Mouse (Mus musculus) forebrain, embryonic 12.5 days (tissue): ENCODE data around the gene Ehhadh. TPM values are rescaled to one million over a fixed set of nuclear protein-coding genes. Genes with fewer than 3 reads are reported as not detected.

Source experiments
- ATAC-seq: fragments of 200-750 bp; cut with Nextera tagmentation; 2 replicates; pipeline ENCODE4 v1.8.0; 2017; ENCODE audit warnings: moderate TSS enrichment; ENCODE audit not compliant: low FRiP score
- H3K27ac ChIP-seq: fragments of 300-500 bp; sonication (generic); 2 replicates; pipeline ENCODE4 v1.5.1; 2016; ENCODE audit warnings: mild to moderate bottlenecking
- H3K27me3 ChIP-seq: fragments of 300-500 bp; sonication (generic); 2 replicates; pipeline ENCODE4 v1.6.1; 2016; ENCODE audit warnings: mild to moderate bottlenecking
- H3K36me3 ChIP-seq: fragments of 300-500 bp; sonication (generic); replicated peaks from 2 replicates; pipeline ENCODE4 v1.6.1; 2016; ENCODE audit warnings: mild to moderate bottlenecking
- H3K4me1 ChIP-seq: fragments of 300-500 bp; sonication (generic); 2 replicates; pipeline ENCODE4 v1.6.1; 2016
- H3K4me2 ChIP-seq: fragments of 300-500 bp; sonication (generic); 2 replicates; pipeline ENCODE4 v1.6.1; 2016; ENCODE audit warnings: mild to moderate bottlenecking, moderate library complexity
- H3K4me3 ChIP-seq: fragments of 300-500 bp; sonication (generic); replicated peaks from 2 replicates; pipeline ENCODE4 v1.5.1; 2016; ENCODE audit warnings: mild to moderate bottlenecking
- H3K9ac ChIP-seq: fragments of 300-500 bp; sonication (generic); 2 replicates; pipeline ENCODE4 v1.6.1; 2016; ENCODE audit warnings: mild to moderate bottlenecking
- H3K9me3 ChIP-seq: fragments of 300-500 bp; sonication (generic); 2 replicates; pipeline ENCODE4 v1.6.1; 2016
- WGBS: fragments of 180-500 bp; shearing (Covaris S2); methylation state at CpG from one replicate; pipeline ENCODE4 v1.1.7; 2016; 5-methylcytosine and 5-hydroxymethylcytosine counted together
- polyA plus RNA-seq: library from polyadenylated mRNA; unstranded; fragments of >200 nt; fragmentation: Nextera tagmentation; extraction: Ambion mirVana; gene quantifications from 2 replicates; pipeline ENCODE4 v1.2.1, GENCODE M21; 2016

The Ehhadh gene
- polyA plus RNA-seq, 1 experiment from 2014 or later, result 1.0 TPM

DNA sequence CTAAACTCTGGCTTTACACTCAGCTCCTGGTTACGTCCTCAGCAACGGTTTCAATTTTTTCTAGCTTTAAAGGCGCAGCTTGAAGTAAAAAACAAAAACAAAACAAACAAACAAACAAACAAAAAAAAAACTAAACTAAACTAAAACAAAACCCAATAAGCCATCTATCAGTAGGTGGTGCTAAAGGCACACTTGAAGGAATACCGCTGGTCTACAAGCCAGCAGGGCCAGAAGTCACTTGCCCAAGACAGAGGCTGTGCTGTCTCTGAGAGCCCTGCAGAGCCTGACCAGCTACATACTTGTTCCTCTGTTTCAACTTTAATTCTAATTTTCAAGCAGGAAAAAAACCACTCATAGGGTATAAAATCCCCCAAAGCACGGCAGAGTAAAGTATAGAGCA lies 17.9 kb downstream of the Ehhadh start:
- WGBS, result 79% methylated on average over 5 of the region's 5 CpGs
- no peaks in the 10 kb centered on the region for H3K4me1 ChIP-seq
- ATAC-seq, result no peak

DNA sequence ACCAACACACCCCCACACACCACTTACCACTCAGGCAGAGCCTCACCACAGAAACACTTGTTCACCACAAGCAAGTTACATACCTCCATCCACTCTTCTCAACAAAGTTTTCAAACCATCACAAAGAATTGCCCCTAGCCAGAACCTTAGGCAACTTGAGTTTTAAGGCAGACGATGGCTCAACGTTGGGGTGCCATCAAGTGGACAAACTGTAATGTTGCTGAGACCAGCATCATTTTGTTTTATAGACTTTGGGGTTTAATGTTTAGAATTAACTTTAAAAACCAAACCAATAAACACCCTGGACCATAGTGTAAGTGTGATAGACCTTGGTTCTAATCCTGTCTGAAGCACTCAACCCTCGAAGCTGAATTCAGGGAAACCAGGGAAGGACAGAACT lies 19.4 kb downstream of the Ehhadh start:
- Histone ChIP-seq H3K9me3 (no peaks in the 10 kb centered on the region), H3K9ac (no peak overlapping the region), H3K4me3 (no peak overlapping the region), H3K36me3 (no peaks in the 10 kb centered on the region), H3K27ac (no peak overlapping the region), H3K4me2 (no peak overlapping the region), H3K27me3 (no peaks in the 10 kb centered on the region), H3K4me1 (no peaks in the 10 kb centered on the region)
- whole genome bisulfite sequencing, result 80% methylated on average over 3 of the region's 3 CpGs
- no peak for ATAC-seq

More for the DNA sequence above, 17.9 kb downstream of the Ehhadh start:
- H3K27me3 ChIP-seq, result no peaks in the 10 kb centered on the region
- H3K36me3 ChIP-seq, result no peaks in the 10 kb centered on the region
- H3K27ac ChIP-seq, result no peak overlapping the region
- no peaks in the 10 kb centered on the region for H3K9me3 ChIP-seq
- H3K4me2 ChIP-seq, result no peak overlapping the region
- H3K9ac ChIP-seq, result no peak overlapping the region
- no peak overlapping the region for H3K4me3 ChIP-seq

DNA sequence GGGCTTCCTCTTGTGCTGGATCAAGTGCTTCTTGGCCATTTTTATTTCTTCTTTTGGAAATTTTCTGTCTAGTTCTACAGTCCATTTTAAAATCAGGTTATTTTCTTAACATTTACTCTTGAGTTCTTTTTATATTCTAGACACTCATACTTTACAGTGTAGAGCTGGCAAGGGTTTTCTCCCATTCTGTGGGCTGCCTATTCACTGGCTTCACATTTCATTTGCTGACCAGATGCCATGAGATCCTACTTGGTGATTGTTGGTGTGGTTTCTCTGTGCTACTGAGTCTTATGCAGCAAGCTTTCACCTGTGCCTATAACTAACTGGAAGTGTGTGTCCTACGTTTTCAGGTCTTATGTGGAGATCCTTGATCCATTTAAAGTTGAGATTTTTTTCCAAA lies 29.2 kb downstream of the Ehhadh start:
- no peak overlapping the region for H3K27ac ChIP-seq
- H3K4me1 ChIP-seq, result no peaks in the 10 kb centered on the region
- H3K4me3 ChIP-seq, result no peak overlapping the region
- no peak overlapping the region for H3K4me2 ChIP-seq
- H3K9me3 ChIP-seq, result no peaks in the 10 kb centered on the region
- no peak overlapping the region for H3K9ac ChIP-seq
- no peaks in the 10 kb centered on the region for H3K36me3 ChIP-seq
- WGBS, result 80% methylated on average over 1 of the region's 1 CpGs
- H3K27me3 ChIP-seq, result no peaks in the 10 kb centered on the region
- no peak for ATAC-seq

DNA sequence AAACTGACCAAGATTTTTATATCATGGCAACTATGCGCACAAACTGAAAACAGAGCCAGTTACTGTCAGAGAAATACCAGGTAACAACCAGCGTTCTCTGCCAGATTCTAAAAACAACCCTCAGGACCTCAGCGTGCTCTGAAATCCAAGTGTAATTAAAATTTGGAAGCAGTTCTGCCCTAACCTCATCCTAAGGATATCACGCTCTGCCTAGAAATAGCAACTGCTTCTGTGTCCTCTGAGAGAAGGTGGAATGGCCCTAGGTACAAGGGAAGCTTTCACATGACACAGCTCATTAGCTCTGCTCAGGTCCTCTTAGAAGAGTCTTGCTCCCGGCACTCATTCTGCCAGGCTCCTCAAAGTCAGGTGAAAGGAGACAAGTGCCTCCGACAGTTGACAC lies 44.2 kb downstream of the Ehhadh start:
- no peak overlapping the region for H3K9ac ChIP-seq
- no peak overlapping the region for H3K4me3 ChIP-seq
- H3K9me3 ChIP-seq, result no peaks in the 10 kb centered on the region
- H3K27ac ChIP-seq, result no peak overlapping the region
- ATAC-seq, result no peak
- 95% methylated on average over 6 of the region's 6 CpGs for WGBS
- H3K36me3 ChIP-seq, result no peaks in the 10 kb centered on the region
- H3K4me1 ChIP-seq, result no peaks in the 10 kb centered on the region
- no peak overlapping the region for H3K4me2 ChIP-seq
- no peaks in the 10 kb centered on the region for H3K27me3 ChIP-seq

DNA sequence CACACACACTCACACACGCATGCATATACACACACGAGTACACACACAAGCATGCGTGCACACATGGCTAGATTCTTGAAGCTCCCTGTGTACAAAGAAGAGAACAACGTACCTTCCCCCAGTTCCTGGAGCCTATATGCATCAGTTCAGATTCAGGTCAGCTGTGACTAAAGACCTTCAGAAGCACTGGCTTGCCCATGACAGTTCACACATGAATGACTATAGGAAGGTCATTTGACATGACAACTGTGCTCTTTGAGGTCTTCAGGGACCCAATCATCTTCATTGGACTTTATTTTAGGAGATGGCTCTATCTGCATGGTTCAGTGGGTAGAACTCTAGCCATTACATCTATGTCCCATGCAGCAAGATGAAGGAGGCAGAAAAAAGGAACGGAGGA lies 44.7 kb downstream of the Ehhadh start:
- Histone ChIP-seq H3K27me3 (no peaks in the 10 kb centered on the region), H3K9me3 (no peaks in the 10 kb centered on the region), H3K4me3 (no peak overlapping the region), H3K36me3 (no peaks in the 10 kb centered on the region), H3K27ac (no peak overlapping the region), H3K9ac (no peak overlapping the region), H3K4me1 (no peaks in the 10 kb centered on the region), H3K4me2 (no peak overlapping the region)
- WGBS, result 90% methylated on average over 5 of the region's 5 CpGs
- no peak for ATAC-seq

DNA sequence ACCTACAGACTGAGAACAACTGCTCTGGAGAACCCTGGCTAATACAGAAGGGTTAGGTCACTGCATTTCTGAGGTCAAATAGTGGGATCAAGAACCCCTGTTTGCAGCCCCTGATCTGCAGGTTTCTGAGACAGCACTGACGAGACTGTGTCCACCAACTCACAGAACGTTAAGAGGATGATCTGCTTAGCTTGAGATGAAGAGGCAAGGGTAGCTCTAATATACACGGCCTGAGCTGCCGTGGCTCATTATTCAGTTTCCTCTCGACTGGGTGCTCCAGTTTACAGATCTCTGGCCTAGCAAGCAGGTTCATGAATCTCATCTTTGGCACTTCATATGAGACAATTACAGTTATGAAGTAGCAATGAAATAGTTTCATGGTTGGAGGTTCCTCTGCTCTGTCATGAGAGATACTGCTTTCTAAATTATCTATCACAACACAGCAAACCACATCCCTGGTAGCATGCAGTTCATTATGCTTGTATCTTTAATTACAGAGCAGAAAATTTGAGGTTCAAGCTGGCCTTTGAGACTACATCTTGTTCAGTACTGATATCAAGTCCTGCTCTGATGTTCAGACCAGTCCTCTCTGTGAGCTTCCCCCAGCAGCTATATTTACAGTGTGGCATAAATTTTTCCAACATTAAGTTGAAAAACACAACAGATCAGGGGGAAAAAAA lies 45.3 kb downstream of the Ehhadh start:
- Histone ChIP-seq H3K4me1 (no peaks in the 10 kb centered on the region), H3K27ac (no peak overlapping the region)
- WGBS, result 85% methylated on average over 5 of the region's 5 CpGs

DNA sequence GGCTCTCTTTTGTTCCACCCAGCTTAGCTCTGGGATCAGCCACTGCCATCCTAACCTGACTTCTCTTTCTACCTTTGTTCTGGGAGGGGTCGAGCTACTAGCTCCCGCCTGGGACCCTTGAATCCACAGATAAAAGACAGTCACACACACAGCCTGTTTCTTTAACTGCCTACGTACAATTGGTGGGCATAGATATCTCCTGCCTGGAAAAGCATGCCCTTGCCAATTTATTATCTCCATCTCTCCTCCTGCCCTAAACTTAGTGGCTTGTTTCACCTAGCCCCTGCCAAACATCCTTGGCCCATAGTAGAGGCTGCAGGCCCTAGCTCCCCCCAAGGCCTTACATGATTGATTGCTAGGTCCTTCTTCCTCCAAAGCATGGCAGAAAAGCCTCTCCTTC lies 46.1 kb downstream of the Ehhadh start:
- Histone ChIP-seq H3K27ac (no peak overlapping the region), H3K4me3 (no peak overlapping the region), H3K4me2 (no peak overlapping the region), H3K9me3 (no peaks in the 10 kb centered on the region), H3K27me3 (no peaks in the 10 kb centered on the region), H3K4me1 (no peaks in the 10 kb centered on the region), H3K36me3 (no peaks in the 10 kb centered on the region), H3K9ac (no peak overlapping the region)
- WGBS, result 79% methylated on average over 3 of the region's 3 CpGs
- ATAC-seq, result no peak

More for the DNA sequence above, 45.3 kb downstream of the Ehhadh start:
- Histone ChIP-seq H3K9ac (no peak overlapping the region), H3K4me3 (no peak overlapping the region), H3K9me3 (no peaks in the 10 kb centered on the region), H3K36me3 (no peaks in the 10 kb centered on the region), H3K4me2 (no peak overlapping the region), H3K27me3 (no peaks in the 10 kb centered on the region)
- no peak for ATAC-seq

DNA sequence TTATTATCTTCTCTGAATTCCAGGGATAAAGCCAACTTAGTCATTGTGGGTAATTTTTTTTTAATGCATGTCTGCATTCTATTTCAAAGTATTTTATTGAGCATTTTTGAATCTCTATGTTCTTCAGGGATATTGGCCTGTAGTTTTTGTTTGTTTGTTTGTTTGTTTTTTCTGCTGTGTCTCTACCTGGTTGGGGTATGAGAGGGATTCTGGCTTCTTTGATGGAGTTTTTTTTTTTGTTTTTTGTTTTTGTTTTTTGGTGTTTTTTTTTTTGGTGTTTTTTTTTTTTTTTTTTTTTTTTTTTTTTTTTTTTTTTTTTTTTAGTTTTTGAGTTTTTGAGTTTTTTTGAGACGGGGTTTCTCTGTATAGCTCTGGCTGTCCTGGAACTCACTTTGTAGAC lies 52.0 kb downstream of the Ehhadh start:
- H3K4me3 ChIP-seq, result no peak overlapping the region
- no peaks in the 10 kb centered on the region for H3K9me3 ChIP-seq
- H3K4me1 ChIP-seq, result no peaks in the 10 kb centered on the region
- no peaks in the 10 kb centered on the region for H3K36me3 ChIP-seq
- 100% methylated on average over 1 of the region's 1 CpGs for WGBS
- no peak overlapping the region for H3K4me2 ChIP-seq
- no peak for ATAC-seq
- no peak overlapping the region for H3K27ac ChIP-seq
- H3K9ac ChIP-seq, result no peak overlapping the region
- H3K27me3 ChIP-seq, result no peaks in the 10 kb centered on the region

DNA sequence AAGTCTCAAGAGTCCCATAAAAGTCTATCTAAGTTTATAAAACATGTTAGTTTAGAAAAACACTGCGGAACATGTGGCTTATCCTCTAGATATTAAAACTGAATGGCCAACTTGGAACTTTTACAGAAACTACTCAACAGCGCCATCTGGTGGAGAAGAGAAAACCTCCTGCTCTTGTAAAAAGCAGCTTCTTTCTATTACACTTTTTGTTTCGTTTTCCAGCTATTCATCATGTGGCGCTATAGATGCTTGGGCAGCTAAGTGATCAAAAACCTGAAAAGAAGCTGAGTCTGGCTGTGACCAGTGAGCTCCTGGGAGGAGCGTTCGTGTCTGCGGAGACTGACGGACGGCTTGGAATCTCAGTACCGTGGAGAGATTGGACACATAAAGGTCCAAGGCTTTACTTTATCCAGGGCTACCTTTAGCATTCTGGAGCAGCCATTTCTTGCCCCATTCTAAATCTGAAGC lies 59.7 kb downstream of the Ehhadh start:
- peak overlapping the region; percentile 30 for H3K4me3 ChIP-seq
- H3K27ac ChIP-seq, result no peak overlapping the region
- H3K9me3 ChIP-seq, result no peaks in the 10 kb centered on the region
- H3K9ac ChIP-seq, result peak overlapping the region; percentile 21; the same call in 1 of the 2 replicates
- ATAC-seq, result peak; percentile 41; the same call in 1 of the 2 replicates
- H3K4me2 ChIP-seq, result peak overlapping the region; percentile 46
- no peaks in the 10 kb centered on the region for H3K27me3 ChIP-seq
- 20% methylated on average over 10 of the region's 10 CpGs for WGBS
- H3K4me1 ChIP-seq, result no peaks in the 10 kb centered on the region
- H3K36me3 ChIP-seq, result no peaks in the 10 kb centered on the region

DNA sequence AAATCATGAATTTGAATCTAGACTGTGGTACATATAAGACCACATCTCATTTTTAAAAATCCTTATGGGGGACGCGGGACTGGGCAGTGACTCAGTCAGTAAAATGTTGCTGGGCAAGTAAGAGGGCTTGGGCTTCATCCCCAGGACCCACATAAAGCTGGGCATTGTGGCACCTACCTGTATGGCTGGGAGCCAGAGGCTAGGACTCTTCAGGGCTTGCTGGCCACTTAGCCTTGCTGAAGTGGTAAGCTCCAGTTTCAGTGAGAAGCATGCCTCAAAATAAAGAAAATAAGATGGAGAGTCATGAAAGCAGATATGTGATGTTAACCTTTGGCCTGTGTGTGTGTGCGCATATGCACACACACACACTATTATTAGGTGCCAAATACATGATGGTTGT lies 60.2 kb downstream of the Ehhadh start:
- 90% methylated on average over 3 of the region's 3 CpGs for WGBS
- H3K27ac ChIP-seq, result no peak overlapping the region
- ATAC-seq, result no peak
- no peak overlapping the region for H3K4me3 ChIP-seq
- no peaks in the 10 kb centered on the region for H3K9me3 ChIP-seq
- no peak overlapping the region for H3K4me2 ChIP-seq
- H3K36me3 ChIP-seq, result no peaks in the 10 kb centered on the region
- no peaks in the 10 kb centered on the region for H3K27me3 ChIP-seq
- H3K9ac ChIP-seq, result no peak overlapping the region
- H3K4me1 ChIP-seq, result no peaks in the 10 kb centered on the region

DNA sequence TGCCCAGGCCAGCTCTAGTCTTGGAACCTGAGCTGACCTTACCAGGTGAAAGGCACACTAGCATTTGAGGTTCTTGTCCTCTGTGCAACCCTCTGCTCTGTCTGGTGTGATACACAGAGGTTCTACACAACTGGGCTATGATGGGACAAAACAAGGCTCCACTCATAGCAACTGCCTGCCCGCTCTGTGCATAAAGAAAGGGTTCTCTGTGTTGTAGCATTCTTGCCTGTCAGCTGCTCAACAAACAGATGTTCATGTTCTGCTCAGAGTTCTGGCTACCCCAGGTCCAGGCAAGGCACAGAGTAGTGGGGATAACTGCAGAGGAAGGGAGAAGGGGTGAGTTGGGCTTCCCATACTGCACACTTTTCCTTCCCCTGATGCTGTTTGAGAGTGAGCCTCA lies 63.3 kb downstream of the Ehhadh start:
- H3K4me1 ChIP-seq, result no peaks in the 10 kb centered on the region
- no peak overlapping the region for H3K4me2 ChIP-seq
- no peak overlapping the region for H3K4me3 ChIP-seq
- no peak overlapping the region for H3K9ac ChIP-seq
- no peak for ATAC-seq
- H3K27me3 ChIP-seq, result 0 out of 2 replicates have a peak, but pooled peaks cover 2% of the 10 kb centered on the region
- WGBS, result 92% methylated on average over 1 of the region's 1 CpGs
- no peak overlapping the region for H3K27ac ChIP-seq
- H3K9me3 ChIP-seq, result no peaks in the 10 kb centered on the region
- H3K36me3 ChIP-seq, result no peaks in the 10 kb centered on the region

DNA sequence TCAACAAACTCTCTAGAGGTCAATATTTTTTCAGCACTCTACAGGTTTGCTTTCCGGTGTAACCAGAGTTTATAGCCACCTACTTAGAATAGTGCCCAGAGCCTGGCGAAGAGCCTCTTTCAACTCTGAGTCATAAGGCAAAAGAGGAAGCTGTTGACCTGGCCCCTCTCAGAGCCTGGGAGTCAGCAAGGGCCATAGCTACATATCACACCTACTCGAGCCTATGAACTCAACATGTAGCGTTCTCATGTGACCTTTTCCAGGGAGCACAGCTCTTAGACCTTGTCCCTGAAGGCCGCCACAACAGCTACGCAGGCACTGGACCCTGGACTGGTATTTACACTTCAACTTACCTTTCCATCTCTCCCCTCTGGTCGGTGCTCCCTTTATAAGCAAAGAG lies 67.8 kb downstream of the Ehhadh start:
- no peak for ATAC-seq
- WGBS, result 93% methylated on average over 7 of the region's 7 CpGs
- no peak overlapping the region for H3K27ac ChIP-seq
- no peak overlapping the region for H3K4me2 ChIP-seq
- no peaks in the 10 kb centered on the region for H3K9me3 ChIP-seq
- no peaks in the 10 kb centered on the region for H3K4me1 ChIP-seq
- no peak overlapping the region for H3K4me3 ChIP-seq
- no peaks in the 10 kb centered on the region for H3K36me3 ChIP-seq
- H3K27me3 ChIP-seq, result peaks cover 8% of the 10 kb centered on the region; the same call in 1 of the 2 replicates
- no peak overlapping the region for H3K9ac ChIP-seq

DNA sequence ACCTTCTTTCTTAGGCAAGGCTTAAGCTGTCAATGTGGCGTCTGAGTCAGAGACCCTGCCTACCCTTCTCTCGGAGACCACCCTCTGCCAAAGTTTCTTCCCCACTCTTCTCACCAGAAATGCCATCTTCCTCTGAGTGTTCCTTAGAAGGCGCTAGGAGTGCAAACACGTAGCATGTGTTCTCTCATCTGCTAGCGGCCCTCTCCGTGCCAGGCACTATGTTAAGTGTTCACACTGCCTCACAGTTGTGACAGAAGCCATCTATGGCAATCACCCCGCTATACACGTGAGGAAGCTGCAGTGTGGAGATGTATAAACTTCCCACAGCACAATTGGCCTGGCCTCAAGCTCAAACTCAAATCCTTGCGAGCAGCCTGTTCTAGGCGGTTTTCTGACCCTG lies 73.1 kb downstream of the Ehhadh start:
- 91% methylated on average over 10 of the region's 10 CpGs for WGBS
- H3K27ac ChIP-seq, result no peak overlapping the region
- H3K36me3 ChIP-seq, result no peaks in the 10 kb centered on the region
- no peak overlapping the region for H3K4me3 ChIP-seq
- no peaks in the 10 kb centered on the region for H3K9me3 ChIP-seq
- H3K27me3 ChIP-seq, result peaks cover 8% of the 10 kb centered on the region; the same call in 1 of the 2 replicates
- H3K4me2 ChIP-seq, result no peak overlapping the region
- ATAC-seq, result no peak
- no peak overlapping the region for H3K9ac ChIP-seq
- peaks cover 3% of the 10 kb centered on the region; the same call in 1 of the 2 replicates for H3K4me1 ChIP-seq
